Comparison of ENCODE assay signal across 20 mouse cellular contexts in genomic region chr4:128782645-128783044, GRCm38 (mm10). TPM values are rescaled to one million over a fixed set of nuclear protein-coding genes. Genes with fewer than 3 reads are reported as not detected.
DNase-seq lines count a peak whose midpoint lies in the region; ATAC-seq and TF ChIP-seq lines count a peak whose summit lies in the region.
"Had no signal": no experiment of that assay in that cellular context is flagged by ENCODE, and none has a peak within 500 bp of the region (broad histone marks: within the 10 kb centered on the region; RNA-seq: fewer than 3 reads in every experiment).

No protein-coding gene starts in this region.

- H3K4me1 ChIP-seq in forebrain, postnatal 0 days (ENCODE audit: insufficient read depth), result no peaks in the 10 kb centered on the region
- no peaks in the 10 kb centered on the region for H3K4me1 ChIP-seq in forebrain, embryonic 12.5 days
- peaks cover 11% of the 10 kb centered on the region for H3K4me1 ChIP-seq in liver, embryonic 11.5 days (replicated peaks; ENCODE audit: control insufficient read depth, insufficient read depth, low read length)
- H3K4me1 ChIP-seq: embryonic facial prominence, embryonic 15.5 days; forebrain, embryonic 10.5 days; hindbrain, embryonic 15.5 days had no signal

- H3K4me2 ChIP-seq in forebrain, postnatal 0 days (ENCODE audit: low read depth), result no peak overlapping the region
- H3K4me2 ChIP-seq in forebrain, embryonic 12.5 days, result no peak overlapping the region
- H3K4me2 ChIP-seq in liver, embryonic 11.5 days, result peak overlapping the region; percentile 20; the same call in 1 of the 2 replicates
- H3K4me2 ChIP-seq: embryonic facial prominence, embryonic 15.5 days; heart, embryonic 13.5 days; hindbrain, embryonic 15.5 days had no signal

- ATAC-seq in forebrain, postnatal 0 days, result no peak
- no peak for ATAC-seq in forebrain, embryonic 12.5 days (ENCODE audit: low FRiP score)
- peak; percentile 62; the same call in 1 of the 2 replicates for ATAC-seq in liver, embryonic 11.5 days (replicated peaks; ENCODE audit: low FRiP score)
- ATAC-seq in megakaryocyte progenitor cell, adult 5-6 weeks (replicated peaks; ENCODE audit: poor library complexity), result 0 out of 2 replicates have a peak, but pooled peaks have one; percentile 34
- no peak for ATAC-seq in inflammation-experienced regulatory T-cells, adult 6 months

- intact Hi-C loops in left cerebral cortex, postnatal 4 days (cut with DNase I), result no loop called here

- H3K27me3 ChIP-seq in forebrain, postnatal 0 days (ENCODE audit: insufficient read depth, low read length), result no peaks in the 10 kb centered on the region
- H3K27me3 ChIP-seq in forebrain, embryonic 12.5 days, result no peaks in the 10 kb centered on the region
- H3K27me3 ChIP-seq in liver, embryonic 11.5 days (replicated peaks; ENCODE audit: control insufficient read depth, insufficient read depth, low read length), result no peaks in the 10 kb centered on the region
- H3K27me3 ChIP-seq: embryonic facial prominence, embryonic 15.5 days; heart, embryonic 13.5 days; hindbrain, embryonic 15.5 days had no signal

- H3K4me3 ChIP-seq in forebrain, postnatal 0 days (ENCODE audit: low read depth, low read length), result no peak overlapping the region
- H3K4me3 ChIP-seq in forebrain, embryonic 12.5 days (replicated peaks), result no peak overlapping the region
- no peak overlapping the region for H3K4me3 ChIP-seq in liver, embryonic 11.5 days (ENCODE audit: low read depth, low read length)
- H3K4me3 ChIP-seq: embryonic facial prominence, embryonic 15.5 days; erythroblast, embryonic 14.5 days; forebrain, embryonic 10.5 days; heart, embryonic 13.5 days; hindbrain, embryonic 15.5 days had no signal

- TF ChIP-seq CTCF in forebrain, postnatal 0 days (IDR thresholded peaks at IDR 0.05; ENCODE audit: low read depth), result no peak

- WGBS in forebrain, postnatal 0 days, result 78% methylated on average over 4 of the region's 4 CpGs
- 92% methylated on average over 4 of the region's 4 CpGs for WGBS in forebrain, embryonic 12.5 days
- WGBS in liver, embryonic 11.5 days, result 28% methylated on average over 4 of the region's 4 CpGs

- no peaks in the 10 kb centered on the region for H3K9me3 ChIP-seq in forebrain, postnatal 0 days (ENCODE audit: low read length)
- H3K9me3 ChIP-seq in forebrain, embryonic 12.5 days, result no peaks in the 10 kb centered on the region
- H3K9me3 ChIP-seq in liver, embryonic 11.5 days (ENCODE audit: control insufficient read depth, low read length), result no peaks in the 10 kb centered on the region
- H3K9me3 ChIP-seq: embryonic facial prominence, embryonic 15.5 days; forebrain, embryonic 10.5 days; heart, embryonic 13.5 days; hindbrain, embryonic 15.5 days had no signal

- peak overlapping the region; percentile 23; the same call in 1 of the 2 replicates for H3K27ac ChIP-seq in forebrain, postnatal 0 days (ENCODE audit: low read depth, low read length)
- no peak overlapping the region for H3K27ac ChIP-seq in forebrain, embryonic 12.5 days
- no peak overlapping the region; the same call in 1 of the 2 replicates for H3K27ac ChIP-seq in liver, embryonic 11.5 days (ENCODE audit: low read depth, low read length)
- H3K27ac ChIP-seq: embryonic facial prominence, embryonic 15.5 days; forebrain, embryonic 10.5 days; heart, embryonic 13.5 days; hindbrain, embryonic 15.5 days had no signal

- no peak for DNase-seq in forebrain, postnatal 0 days
- DNase-seq in MN1 (ENCODE audit: low spot score), result peak; percentile 55
- DNase-seq in liver, embryonic 11.5 days (ENCODE audit: low spot score), result no peak
- DNase-seq in left cerebral cortex, postnatal 4 days, result no peak
- DNase-seq: adrenal gland, adult 8-10 months; cerebellum, adult 11-12 months; cerebellum, adult 9-10 months; cerebellum, postnatal 25 days; gastrocnemius, postnatal 10 days; heart, postnatal 36 days; kidney, adult 18-20 months had no signal

- peaks cover 81% of the 10 kb centered on the region for H3K36me3 ChIP-seq in forebrain, postnatal 0 days (ENCODE audit: insufficient read depth)
- H3K36me3 ChIP-seq in forebrain, embryonic 12.5 days (replicated peaks), result peaks cover 98% of the 10 kb centered on the region
- peaks cover 47% of the 10 kb centered on the region for H3K36me3 ChIP-seq in liver, embryonic 11.5 days (ENCODE audit: control insufficient read depth, insufficient read depth, low read length)

- no peak overlapping the region for H3K9ac ChIP-seq in forebrain, postnatal 0 days
- no peak overlapping the region for H3K9ac ChIP-seq in forebrain, embryonic 12.5 days
- no peak overlapping the region for H3K9ac ChIP-seq in liver, embryonic 11.5 days (ENCODE audit: low read depth, low read length)
- H3K9ac ChIP-seq: embryonic facial prominence, embryonic 15.5 days; heart, embryonic 13.5 days; hindbrain, embryonic 15.5 days had no signal

RNA-seq across cellular contexts. Expression of gene Zfp362, which starts 23.2 kb away (rescaled TPM):
- 23.2 and 26.9 TPM in 2 replicates for total RNA-seq in forebrain, postnatal 0 days (2014; rRNA removed)
- polyA plus RNA-seq in forebrain, postnatal 0 days (2015; fragmentation: Nextera tagmentation; extraction: Ambion mirVana), result 26.6 and 29.8 TPM in 2 replicates
- polyA plus RNA-seq in forebrain, embryonic 12.5 days (2016; fragmentation: Nextera tagmentation; extraction: Ambion mirVana), result 41.9 and 43.7 TPM in 2 replicates
- polyA plus RNA-seq in liver, embryonic 11.5 days (2014; fragmentation: Nextera tagmentation; extraction: Ambion mirVana), result 23.1 and 25.3 TPM in 2 replicates
- 20.5 and 22.2 TPM in 2 replicates for total RNA-seq in megakaryocyte progenitor cell, adult 5-6 weeks (2015)
- 4.7 and 5.7 TPM in 2 replicates for total RNA-seq in megakaryocyte progenitor cell, adult 5-6 weeks (2017)
- 10 to 100 TPM; 62.4 to 66.2 TPM for total RNA-seq in left cerebral cortex, postnatal 4 days (2021)
- 10 to 100 TPM in 1 of 3 experiments, 1 to 10 TPM in 2; 6.0 to 10.3 (median 8.4) TPM for polyA plus RNA-seq in inflammation-experienced regulatory T-cells, adult 6 months (2017; shearing (Covaris generic))

RNA-seq across cellular contexts. Expression of gene A3galt2, which starts 27.5 kb away (rescaled TPM):
- total RNA-seq in forebrain, postnatal 0 days (2014; rRNA removed), result 0.52 and 0.92 TPM in 2 replicates
- 0.05 and 0.16 TPM in 2 replicates for polyA plus RNA-seq in forebrain, postnatal 0 days (2015; fragmentation: Nextera tagmentation; extraction: Ambion mirVana)
- 0.38 and 0.57 TPM in 2 replicates for polyA plus RNA-seq in forebrain, embryonic 12.5 days (2016; fragmentation: Nextera tagmentation; extraction: Ambion mirVana)
- polyA plus RNA-seq in liver, embryonic 11.5 days (2014; fragmentation: Nextera tagmentation; extraction: Ambion mirVana), result 0.14 TPM in 1 of 2 replicates, not detected in the other
- not detected in 2 replicates for total RNA-seq in megakaryocyte progenitor cell, adult 5-6 weeks (2015)
- not detected in 2 replicates for total RNA-seq in megakaryocyte progenitor cell, adult 5-6 weeks (2017)
- total RNA-seq in left cerebral cortex, postnatal 4 days (2021), result 1 to 10 TPM; 1.1 to 1.3 TPM
- under 1 TPM in 2 of 3 experiments, not detected in 1; 0.16 to 0.38 TPM for polyA plus RNA-seq in inflammation-experienced regulatory T-cells, adult 6 months (2017; shearing (Covaris generic))
- total RNA-seq: granulocyte monocyte progenitor cell, adult 5-6 weeks had no signal
- polyA plus RNA-seq: erythroblast, embryonic 14.5 days had no signal

Comparison
In these comparisons a context has a peak if more than half of its experiments do, and no peak if none do; other contexts are left out.
1. ATAC-seq: peak in liver, embryonic 11.5 days (single experiment) and megakaryocyte progenitor cell, adult 5-6 weeks (single experiment); none in forebrain, postnatal 0 days (single experiment), forebrain, embryonic 12.5 days (single experiment) and inflammation-experienced regulatory T-cells, adult 6 months (single experiment).